Mouse (Mus musculus): ENCODE data around the gene Creb3l1. TPM values are rescaled to one million over a fixed set of nuclear protein-coding genes. Genes with fewer than 3 reads are reported as not detected.
A peak's percentile ranks its signal among the peaks of the same experiment; 100 is the strongest.

The Creb3l1 gene
- polyA plus RNA-seq, 1 experiment from 2014 or later, result 1.1 TPM

DNA sequence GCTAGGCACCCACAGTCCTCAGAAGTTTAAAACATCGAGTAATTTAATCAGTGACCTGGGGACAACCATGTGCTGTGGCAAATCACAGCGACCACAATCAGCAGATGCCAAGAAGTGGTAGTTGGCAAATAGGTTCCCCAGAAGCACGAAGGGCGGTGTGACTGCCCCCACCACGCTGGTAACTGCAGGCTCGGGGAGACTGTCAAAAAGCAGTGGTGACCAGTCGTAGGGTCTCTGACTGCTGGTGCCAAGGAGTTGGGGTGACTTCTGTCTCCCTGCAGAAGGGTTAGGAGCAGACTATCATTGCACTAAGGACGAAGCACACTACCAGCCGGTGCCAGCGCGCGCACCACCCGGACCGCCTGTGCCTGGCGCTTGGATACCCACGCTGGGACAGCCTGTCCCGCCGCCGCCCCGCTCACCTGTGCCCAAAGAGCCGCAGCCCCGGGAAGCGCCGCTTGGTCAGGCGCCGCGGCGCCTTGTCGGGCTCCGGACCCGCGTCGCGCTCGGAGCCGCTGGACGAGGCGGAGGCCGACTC is 61.4 kb downstream of the Creb3l1 start:
- peak; percentile 31 for ATAC-seq (ENCODE audit: insufficient read depth)
- Histone ChIP-seq H3K27me3 (peaks cover 40% of the 10 kb centered on the region), H3K27ac (replicated peaks) (peak overlapping the region; percentile 73), H3K4me1 (replicated peaks) (peaks cover 76% of the 10 kb centered on the region), H3K36me3 (replicated peaks) (0 out of 2 replicates have a peak, but pooled peaks cover 8% of the 10 kb centered on the region), H3K9ac (peak overlapping the region; percentile 77), H3K4me2 (peak overlapping the region; percentile 99), H3K9me3 (replicated peaks) (no peaks in the 10 kb centered on the region), H3K4me3 (replicated peaks) (peak overlapping the region; percentile 85)
- under 1% methylated on average over 39 of the region's 39 CpGs for WGBS (ENCODE audit: insufficient replicate concordance)

DNA sequence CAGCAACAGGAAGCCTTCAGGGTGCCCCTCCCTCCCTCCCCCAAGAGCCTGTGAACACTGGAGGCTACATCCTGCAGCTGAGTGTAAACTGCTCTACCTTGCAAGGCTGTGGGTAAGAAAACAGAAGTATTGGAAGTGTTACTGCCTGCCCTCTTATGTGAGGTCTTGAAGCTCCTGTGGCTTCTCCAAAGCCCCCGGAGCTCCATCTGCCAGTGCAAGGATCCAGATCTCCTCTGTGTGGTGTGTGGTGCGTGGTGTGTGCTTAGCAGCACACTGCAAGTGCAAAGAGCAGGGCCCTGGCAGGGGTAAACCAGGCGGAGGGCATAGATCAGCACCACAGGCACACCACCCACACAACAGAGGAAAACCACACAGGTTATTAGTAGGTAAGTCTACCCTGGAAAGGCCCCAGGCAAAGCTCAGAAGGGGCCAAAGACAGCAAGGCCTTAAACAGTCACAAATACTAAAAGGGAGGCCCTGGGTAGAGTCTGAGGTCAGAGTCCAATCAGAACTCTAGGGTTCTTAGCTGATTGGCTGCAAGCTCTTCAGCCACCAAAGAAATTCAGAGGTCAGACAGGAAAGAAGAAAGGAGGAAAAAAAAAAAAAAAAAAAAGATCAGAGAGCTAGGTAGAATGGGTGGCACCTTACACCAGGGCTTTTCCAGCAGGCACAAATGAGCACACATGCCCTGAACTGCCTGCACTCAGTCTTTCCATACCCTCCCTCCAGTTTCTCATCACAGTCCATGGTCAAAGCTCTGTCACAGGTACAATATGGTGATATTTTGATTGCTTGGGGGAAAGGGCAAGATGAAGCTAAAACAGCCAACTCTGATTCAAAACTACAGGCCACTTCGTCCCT is 62.2 kb downstream of the Creb3l1 start:
- Histone ChIP-seq H3K4me1 (replicated peaks) (peaks cover 83% of the 10 kb centered on the region), H3K9ac (peak overlapping the region; percentile 77), H3K9me3 (replicated peaks) (no peaks in the 10 kb centered on the region), H3K27me3 (peaks cover 34% of the 10 kb centered on the region), H3K4me2 (peak overlapping the region; percentile 99), H3K4me3 (replicated peaks) (peak overlapping the region; percentile 85), H3K27ac (replicated peaks) (peak overlapping the region; percentile 73), H3K36me3 (replicated peaks) (0 out of 2 replicates have a peak, but pooled peaks cover 8% of the 10 kb centered on the region)
- 19% methylated on average over 4 of the region's 4 CpGs for whole genome bisulfite sequencing (ENCODE audit: insufficient replicate concordance)
- ATAC-seq (ENCODE audit: insufficient read depth), result no peak

DNA sequence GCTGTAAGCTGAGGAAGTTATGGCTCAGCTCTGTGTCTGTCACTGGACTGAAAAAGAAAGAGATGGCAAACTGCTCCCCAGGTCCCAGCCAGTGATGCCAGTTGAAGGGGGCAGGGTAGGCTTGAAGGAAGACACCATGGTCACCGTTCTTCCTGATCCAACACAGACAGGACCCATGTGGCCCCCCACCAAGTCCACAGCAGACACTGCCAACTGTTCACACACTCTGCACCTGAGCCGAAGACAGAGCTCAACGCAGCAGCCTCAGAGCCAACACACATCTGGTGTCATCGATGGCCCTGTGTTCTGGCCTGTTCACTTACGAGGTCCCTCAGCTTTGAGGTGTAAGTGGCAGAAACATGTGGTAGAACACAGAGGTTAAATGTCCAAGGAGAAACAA is 63.8 kb downstream of the Creb3l1 start:
- WGBS (ENCODE audit: insufficient replicate concordance), result 82% methylated on average over 5 of the region's 5 CpGs
- ATAC-seq (ENCODE audit: insufficient read depth), result no peak

DNA sequence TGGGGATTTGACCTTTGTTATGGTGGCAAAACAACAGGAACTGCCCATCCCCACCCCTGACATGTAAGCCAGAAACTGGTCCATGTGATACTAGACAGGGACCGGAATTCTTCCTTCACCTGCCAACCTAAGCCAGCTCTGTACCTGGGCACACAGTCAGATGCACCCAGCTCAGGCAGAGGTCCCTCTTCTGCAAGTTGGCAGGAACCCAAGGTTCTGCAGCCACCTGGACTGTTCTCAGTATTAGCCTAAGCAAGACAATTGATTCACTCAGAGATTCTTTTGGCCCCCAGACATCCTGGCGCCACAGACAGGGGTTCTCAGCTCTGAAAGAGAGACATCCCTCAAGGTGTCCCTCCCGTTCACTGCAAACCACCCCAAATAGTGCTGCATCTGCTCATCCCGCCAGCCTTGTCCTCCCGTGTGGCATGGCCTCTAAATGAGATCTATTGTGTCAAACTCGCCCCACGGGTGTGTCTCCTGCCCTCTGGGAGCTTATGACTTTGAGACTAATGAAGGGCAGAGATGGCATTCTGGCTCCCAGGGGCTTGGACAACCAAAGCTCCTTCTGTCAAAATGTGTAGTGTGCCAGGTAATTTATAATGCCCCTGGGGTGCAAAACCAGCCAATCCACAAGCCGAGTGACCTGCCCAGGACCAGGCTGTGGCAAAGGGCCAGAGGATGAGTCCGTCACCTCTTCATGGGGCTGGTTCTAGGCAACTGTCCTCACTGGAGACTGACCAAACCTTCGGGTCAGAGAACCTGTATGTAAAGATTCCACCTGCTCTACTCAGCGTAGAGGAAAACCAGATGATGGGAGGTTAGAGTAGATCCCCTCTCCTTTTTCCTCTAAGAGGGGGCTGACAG is 64.5 kb downstream of the Creb3l1 start:
- Histone ChIP-seq H3K4me2 (no peak overlapping the region), H3K4me1 (replicated peaks) (peaks cover 93% of the 10 kb centered on the region), H3K9ac (no peak overlapping the region), H3K9me3 (replicated peaks) (no peaks in the 10 kb centered on the region), H3K36me3 (replicated peaks) (0 out of 2 replicates have a peak, but pooled peaks cover 8% of the 10 kb centered on the region), H3K27ac (replicated peaks) (no peak overlapping the region), H3K4me3 (replicated peaks) (no peak overlapping the region), H3K27me3 (peaks cover 11% of the 10 kb centered on the region)
- ATAC-seq (ENCODE audit: insufficient read depth), result no peak
- WGBS (ENCODE audit: insufficient replicate concordance), result 70% methylated on average over 11 of the region's 11 CpGs

More for the DNA sequence above, 63.8 kb downstream of the Creb3l1 start:
- Histone ChIP-seq H3K9ac (no peak overlapping the region), H3K27ac (replicated peaks) (no peak overlapping the region), H3K36me3 (replicated peaks) (0 out of 2 replicates have a peak, but pooled peaks cover 8% of the 10 kb centered on the region), H3K27me3 (peaks cover 18% of the 10 kb centered on the region), H3K4me3 (replicated peaks) (no peak overlapping the region), H3K4me1 (replicated peaks) (peaks cover 89% of the 10 kb centered on the region), H3K4me2 (no peak overlapping the region), H3K9me3 (replicated peaks) (no peaks in the 10 kb centered on the region)

DNA sequence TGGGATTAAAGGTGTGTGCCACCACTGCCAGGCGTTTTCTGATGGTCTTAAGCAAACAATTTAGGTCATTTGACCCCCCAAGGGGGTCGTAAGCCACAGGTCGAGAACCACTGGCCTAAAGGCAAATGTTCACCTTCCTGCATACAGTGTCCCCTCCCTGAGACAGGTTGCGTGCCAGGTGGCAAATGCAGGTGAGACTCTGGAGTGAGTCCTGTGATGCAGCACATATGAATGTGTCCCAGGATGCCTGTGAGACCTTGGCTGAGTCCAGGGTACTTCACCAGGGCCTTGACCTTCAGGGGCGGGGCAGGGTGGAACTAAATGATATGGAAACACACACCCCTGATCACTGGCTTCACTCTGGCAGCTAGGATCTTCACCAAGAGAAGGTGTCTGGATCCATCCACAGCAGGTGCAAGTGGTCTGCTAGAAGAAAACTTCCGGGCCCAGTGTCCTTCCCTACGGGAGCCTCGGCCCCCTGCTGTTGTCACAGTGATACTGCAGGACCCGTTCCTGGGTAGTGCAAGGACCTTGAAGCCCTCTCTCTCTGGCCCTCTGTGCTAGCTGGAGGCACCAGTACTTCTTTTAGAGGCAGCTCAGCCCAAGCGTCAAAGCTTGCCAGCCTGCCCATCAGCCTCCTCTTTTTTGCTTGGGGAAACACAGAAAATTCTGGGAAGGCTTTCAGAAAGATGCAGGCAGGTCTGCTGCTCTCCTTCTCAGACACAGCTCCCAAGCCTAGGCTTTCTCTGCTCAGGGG is 65.4 kb downstream of the Creb3l1 start:
- no peak for ATAC-seq (ENCODE audit: insufficient read depth)
- H3K9ac ChIP-seq, result no peak overlapping the region
- H3K4me2 ChIP-seq, result peak overlapping the region; percentile 11; the same call in 1 of the 2 replicates
- H3K4me1 ChIP-seq (replicated peaks), result peaks cover 98% of the 10 kb centered on the region
- no peaks in the 10 kb centered on the region for H3K9me3 ChIP-seq (replicated peaks)
- 0 out of 2 replicates have a peak, but pooled peaks cover 8% of the 10 kb centered on the region for H3K36me3 ChIP-seq (replicated peaks)
- no peak overlapping the region for H3K4me3 ChIP-seq (replicated peaks)
- H3K27me3 ChIP-seq, result peaks cover 2% of the 10 kb centered on the region
- 38% methylated on average over 10 of the region's 10 CpGs for WGBS (ENCODE audit: insufficient replicate concordance)
- H3K27ac ChIP-seq (replicated peaks), result no peak overlapping the region

GRCm38 (mm10) chr2:91958049-91958448 is 66.3 kb downstream of the Creb3l1 start:
- Histone ChIP-seq H3K4me1 (replicated peaks) (peaks cover 98% of the 10 kb centered on the region), H3K27me3 (no peaks in the 10 kb centered on the region), H3K36me3 (replicated peaks) (0 out of 2 replicates have a peak, but pooled peaks cover 8% of the 10 kb centered on the region), H3K4me3 (replicated peaks) (no peak overlapping the region), H3K27ac (replicated peaks) (no peak overlapping the region), H3K9ac (no peak overlapping the region), H3K4me2 (no peak overlapping the region), H3K9me3 (replicated peaks) (no peaks in the 10 kb centered on the region)
- ATAC-seq (ENCODE audit: insufficient read depth), result no peak
- WGBS (ENCODE audit: insufficient replicate concordance), result 76% methylated on average over 8 of the region's 8 CpGs

- WGBS (ENCODE audit: insufficient replicate concordance), result 5% methylated on average over 4 of the region's 4 CpGs
- H3K27me3 ChIP-seq, result no peaks in the 10 kb centered on the region
- ATAC-seq (ENCODE audit: insufficient read depth), result peak; percentile 50
- H3K9ac ChIP-seq, result peak overlapping the region; percentile 39; the same call in 1 of the 2 replicates
- H3K27ac ChIP-seq (replicated peaks), result peak overlapping the region; percentile 61
- H3K36me3 ChIP-seq (replicated peaks), result 0 out of 2 replicates have a peak, but pooled peaks cover 8% of the 10 kb centered on the region
- no peak overlapping the region for H3K4me3 ChIP-seq (replicated peaks)
- H3K4me2 ChIP-seq, result peak overlapping the region; percentile 43
- H3K4me1 ChIP-seq (replicated peaks), result peaks cover 97% of the 10 kb centered on the region
- no peaks in the 10 kb centered on the region for H3K9me3 ChIP-seq (replicated peaks)
Observed at GRCm38 (mm10) chr2:91957096-91957495, 67.2 kb downstream of the Creb3l1 start.

- Histone ChIP-seq H3K4me1 (replicated peaks) (peaks cover 97% of the 10 kb centered on the region), H3K27me3 (no peaks in the 10 kb centered on the region), H3K9me3 (replicated peaks) (no peaks in the 10 kb centered on the region), H3K27ac (replicated peaks) (0 out of 2 replicates have a peak overlapping the region, but pooled peaks have one; percentile 29), H3K9ac (no peak overlapping the region), H3K4me3 (replicated peaks) (no peak overlapping the region), H3K4me2 (no peak overlapping the region), H3K36me3 (replicated peaks) (0 out of 2 replicates have a peak, but pooled peaks cover 8% of the 10 kb centered on the region)
- ATAC-seq (ENCODE audit: insufficient read depth), result no peak
- 67% methylated on average over 6 of the region's 6 CpGs for WGBS (ENCODE audit: insufficient replicate concordance)
Observed at GRCm38 (mm10) chr2:91955875-91956274, 68.4 kb downstream of the Creb3l1 start.

DNA sequence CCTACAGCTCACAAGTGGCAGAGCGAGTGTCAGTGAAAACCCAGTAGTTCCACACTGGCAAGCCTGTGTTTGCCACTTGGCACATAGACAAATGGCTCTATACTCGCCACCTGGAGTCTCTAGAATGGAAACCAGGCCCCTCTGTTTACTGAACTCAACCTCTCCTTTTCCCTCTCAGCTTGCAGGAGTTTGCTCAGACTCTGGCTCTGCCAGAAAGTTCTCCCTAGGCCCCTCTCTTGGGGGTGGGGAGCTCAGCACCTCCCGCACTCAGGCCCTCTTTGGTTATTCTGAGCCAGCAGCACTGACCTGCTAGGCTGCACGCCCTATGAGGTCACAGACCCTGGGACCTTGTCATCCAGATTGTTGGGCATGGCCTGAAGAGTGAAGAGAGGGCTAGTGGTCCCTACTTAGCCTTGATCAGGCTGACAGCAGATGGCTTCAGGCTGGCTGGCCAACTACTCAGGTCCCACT is 69.1 kb downstream of the Creb3l1 start:
- Histone ChIP-seq H3K27ac (replicated peaks) (0 out of 2 replicates have a peak overlapping the region, but pooled peaks have one; percentile 29), H3K4me1 (replicated peaks) (peaks cover 97% of the 10 kb centered on the region), H3K27me3 (no peaks in the 10 kb centered on the region), H3K4me2 (no peak overlapping the region), H3K36me3 (replicated peaks) (0 out of 2 replicates have a peak, but pooled peaks cover 2% of the 10 kb centered on the region), H3K9ac (no peak overlapping the region), H3K4me3 (replicated peaks) (no peak overlapping the region), H3K9me3 (replicated peaks) (no peaks in the 10 kb centered on the region)
- WGBS (ENCODE audit: insufficient replicate concordance), result 67% methylated on average over 4 of the region's 4 CpGs
- no peak for ATAC-seq (ENCODE audit: insufficient read depth)

GRCm38 (mm10) chr2:91953825-91954224 is 70.5 kb downstream of the Creb3l1 start:
- peaks cover 97% of the 10 kb centered on the region for H3K4me1 ChIP-seq (replicated peaks)
- no peak overlapping the region for H3K4me3 ChIP-seq (replicated peaks)
- ATAC-seq (ENCODE audit: insufficient read depth), result no peak
- WGBS (ENCODE audit: insufficient replicate concordance), result 43% methylated on average over 5 of the region's 5 CpGs
- no peaks in the 10 kb centered on the region for H3K36me3 ChIP-seq (replicated peaks)
- H3K27ac ChIP-seq (replicated peaks), result peak overlapping the region; percentile 55; the same call in 1 of the 2 replicates
- no peaks in the 10 kb centered on the region for H3K9me3 ChIP-seq (replicated peaks)
- H3K9ac ChIP-seq, result peak overlapping the region; percentile 19; the same call in 1 of the 2 replicates
- no peak overlapping the region for H3K4me2 ChIP-seq
- no peaks in the 10 kb centered on the region for H3K27me3 ChIP-seq
